Mouse (Mus musculus) forebrain, embryonic 10.5 days (tissue): Measurements from ENCODE around the gene Ncoa7. TPM values are rescaled to one million over a fixed set of nuclear protein-coding genes. Genes with fewer than 3 reads are reported as not detected.

ENCODE experiments used
- DNase-seq: peaks from one replicate; pipeline ENCODE4 v3.0.0-alpha.2; 2017; ENCODE audit warnings: low spot score; ENCODE audit errors: extremely low spot score
- H3K27ac ChIP-seq: fragments of 300-500 bp; sonication (generic); 2 replicates; pipeline ENCODE4 v1.5.1; 2016; ENCODE audit warnings: mild to moderate bottlenecking
- H3K27me3 ChIP-seq: fragments of 300-500 bp; sonication (generic); 2 replicates; pipeline ENCODE4 v1.6.1; 2016; ENCODE audit warnings: mild to moderate bottlenecking; ENCODE audit not compliant: poor library complexity, severe bottlenecking
- H3K36me3 ChIP-seq: fragments of 300-500 bp; sonication (generic); replicated peaks from 2 replicates; pipeline ENCODE4 v1.6.1; 2016; ENCODE audit warnings: mild to moderate bottlenecking, moderate library complexity
- H3K4me1 ChIP-seq: fragments of 300-500 bp; sonication (generic); 2 replicates; pipeline ENCODE4 v1.6.1; 2016
- H3K4me3 ChIP-seq: fragments of 300-500 bp; sonication (generic); 2 replicates; pipeline ENCODE4 v1.5.1; 2016; ENCODE audit warnings: mild to moderate bottlenecking, moderate library complexity
- H3K9me3 ChIP-seq: fragments of 300-500 bp; sonication (generic); 2 replicates; pipeline ENCODE4 v1.6.1; 2016; ENCODE audit warnings: mild to moderate bottlenecking, moderate library complexity
- WGBS: fragments of 180-500 bp; shearing (Covaris S2); methylation state at CpG from one replicate; pipeline ENCODE4 v1.1.7; 2016; 5-methylcytosine and 5-hydroxymethylcytosine counted together
- polyA plus RNA-seq: library from polyadenylated mRNA; unstranded; fragments of >200 nt; fragmentation: Nextera tagmentation; extraction: Ambion mirVana; gene quantifications from 2 replicates; pipeline ENCODE4 v1.2.1, GENCODE M21; 2016

Ncoa7 gene
- polyA plus RNA-seq, 1 experiment from 2014 or later: 6.9 TPM

GRCm38 (mm10) chr10:30752485-30752884 lies 50.6 kb downstream of the Ncoa7 start:
- no peak overlapping the region for H3K4me3 ChIP-seq
- DNase-seq: no peak
- no peaks in the 10 kb centered on the region for H3K27me3 ChIP-seq
- H3K9me3 ChIP-seq: no peaks in the 10 kb centered on the region
- H3K36me3 ChIP-seq: no peaks in the 10 kb centered on the region; the same call in 1 of the 2 replicates
- no peak overlapping the region for H3K27ac ChIP-seq
- H3K4me1 ChIP-seq: no peaks in the 10 kb centered on the region
- WGBS: 90% methylated on average over 3 of the region's 3 CpGs

DNA sequence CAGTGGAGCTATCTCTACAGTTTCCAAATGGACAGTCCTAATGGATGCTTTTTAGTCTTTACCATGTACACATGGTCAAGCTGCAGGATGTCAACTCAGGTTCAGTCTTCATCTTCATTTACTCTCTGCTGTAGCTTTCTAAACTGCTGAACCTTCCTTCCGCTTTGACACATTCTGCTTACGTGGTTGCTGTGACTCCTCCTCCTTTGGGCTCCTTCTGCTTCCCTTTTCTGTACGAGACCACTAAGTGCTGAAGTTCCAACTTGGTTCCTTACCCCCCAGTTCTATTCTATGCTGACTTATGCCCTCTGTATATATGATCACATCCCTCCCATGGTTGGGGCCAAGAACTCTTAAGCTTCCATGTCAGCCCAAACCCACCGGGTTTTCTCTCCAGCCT lies 51.5 kb downstream of the Ncoa7 start:
- Histone ChIP-seq H3K4me3 (no peak overlapping the region), H3K27me3 (no peaks in the 10 kb centered on the region), H3K9me3 (no peaks in the 10 kb centered on the region), H3K27ac (no peak overlapping the region), H3K4me1 (no peaks in the 10 kb centered on the region), H3K36me3 (no peaks in the 10 kb centered on the region; the same call in 1 of the 2 replicates)
- WGBS: 93% methylated on average over 4 of the region's 4 CpGs
- DNase-seq: no peak

DNA sequence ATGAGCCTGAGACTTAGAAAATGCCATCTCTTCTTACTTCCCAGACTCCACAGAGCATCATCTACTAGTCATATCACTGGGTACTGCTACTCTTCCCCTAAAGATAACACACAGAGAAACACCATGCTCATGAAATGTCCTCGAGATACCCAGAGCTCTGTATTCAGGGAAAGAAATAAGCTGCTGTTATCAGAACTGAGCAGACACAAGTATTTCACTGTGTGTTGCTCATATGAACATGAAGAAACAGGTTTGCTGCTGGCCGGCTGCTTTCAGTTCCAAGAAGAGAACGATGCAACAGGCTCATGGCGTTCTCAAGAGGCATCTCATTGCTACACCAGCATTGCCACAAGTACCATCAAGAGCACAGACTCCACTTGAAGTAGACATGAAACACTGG lies 53.3 kb downstream of the Ncoa7 start:
- no peak overlapping the region for H3K4me3 ChIP-seq
- no peaks in the 10 kb centered on the region for H3K27me3 ChIP-seq
- no peaks in the 10 kb centered on the region for H3K9me3 ChIP-seq
- no peaks in the 10 kb centered on the region for H3K4me1 ChIP-seq
- H3K27ac ChIP-seq: no peak overlapping the region
- 95% methylated on average over 4 of the region's 4 CpGs for WGBS
- DNase-seq: no peak
- no peaks in the 10 kb centered on the region; the same call in 1 of the 2 replicates for H3K36me3 ChIP-seq

DNA sequence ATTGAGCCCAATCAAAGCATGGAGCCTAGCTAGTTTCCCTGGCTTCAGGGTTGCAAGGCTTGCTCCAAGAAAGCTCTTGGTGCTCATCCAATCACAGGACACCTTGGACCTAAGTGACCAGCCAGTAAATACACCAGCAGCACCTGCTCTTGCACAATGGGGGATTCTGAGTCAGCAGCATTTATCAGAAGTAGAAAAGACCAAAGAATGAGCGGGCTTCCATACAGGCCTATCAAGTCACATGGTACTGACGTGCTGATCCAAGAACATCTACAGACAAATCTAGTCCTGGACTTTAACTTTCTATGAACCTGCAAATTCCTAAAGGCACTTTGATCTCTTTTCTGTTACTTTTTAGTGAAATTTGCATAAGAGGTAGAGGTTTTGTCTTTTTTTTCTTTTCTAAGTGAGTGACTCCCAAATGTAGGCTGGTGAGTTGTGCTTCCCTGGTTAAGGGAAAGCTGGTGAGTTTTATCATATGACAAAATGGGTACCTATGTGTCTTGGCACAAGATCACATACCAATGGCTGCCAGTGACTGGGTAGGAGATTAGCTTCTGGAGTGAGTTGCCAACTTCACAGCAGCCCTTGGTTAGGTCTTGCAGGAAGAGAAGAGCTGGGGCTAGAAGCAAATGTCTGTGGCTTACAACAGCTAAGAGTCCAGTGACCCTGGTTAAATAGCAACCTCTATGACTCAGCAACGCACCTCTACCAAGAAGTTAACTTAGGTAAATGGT lies 57.7 kb downstream of the Ncoa7 start:
- no peak overlapping the region for H3K4me3 ChIP-seq
- H3K36me3 ChIP-seq: no peaks in the 10 kb centered on the region
- H3K9me3 ChIP-seq: no peaks in the 10 kb centered on the region
- WGBS: 93% methylated on average over 3 of the region's 3 CpGs
- H3K27ac ChIP-seq: no peak overlapping the region
- H3K27me3 ChIP-seq: no peaks in the 10 kb centered on the region
- DNase-seq: no peak
- no peaks in the 10 kb centered on the region for H3K4me1 ChIP-seq

- H3K27me3 ChIP-seq: no peaks in the 10 kb centered on the region
- no peak overlapping the region for H3K27ac ChIP-seq
- no peak for DNase-seq
- no peaks in the 10 kb centered on the region for H3K9me3 ChIP-seq
- no peaks in the 10 kb centered on the region for H3K36me3 ChIP-seq
- H3K4me1 ChIP-seq: no peaks in the 10 kb centered on the region
- H3K4me3 ChIP-seq: no peak overlapping the region
Measured at GRCm38 (mm10) chr10:30743275-30743674, 59.9 kb downstream of the Ncoa7 start.

- Histone ChIP-seq H3K4me1 (peaks cover 3% of the 10 kb centered on the region; the same call in 1 of the 2 replicates), H3K36me3 (no peaks in the 10 kb centered on the region), H3K4me3 (no peak overlapping the region), H3K27me3 (no peaks in the 10 kb centered on the region), H3K9me3 (no peaks in the 10 kb centered on the region), H3K27ac (no peak overlapping the region)
- DNase-seq: no peak
- WGBS: 93% methylated on average over 3 of the region's 3 CpGs
Measured at GRCm38 (mm10) chr10:30738403-30738802, 64.7 kb downstream of the Ncoa7 start.

DNA sequence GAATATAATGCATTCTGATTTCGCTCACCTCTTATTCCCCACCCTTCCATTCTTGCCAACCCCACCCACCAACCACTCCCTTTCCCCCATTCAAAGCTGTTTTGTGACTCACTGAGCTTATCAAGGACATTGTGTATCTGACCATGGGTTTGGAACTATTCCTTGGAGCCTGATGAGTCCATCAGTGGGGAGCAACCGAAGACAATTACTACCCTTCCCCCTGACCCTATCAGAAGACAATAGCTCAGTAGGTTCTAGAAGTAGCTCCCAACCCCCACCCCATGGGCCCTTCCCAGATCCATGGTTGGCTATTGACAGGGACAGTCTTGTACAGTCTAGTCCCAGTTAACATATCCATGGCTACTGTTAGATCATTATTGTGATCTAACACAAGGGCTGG lies 65.8 kb downstream of the Ncoa7 start:
- DNase-seq: no peak
- Histone ChIP-seq H3K36me3 (no peaks in the 10 kb centered on the region), H3K27ac (no peak overlapping the region), H3K4me1 (peaks cover 6% of the 10 kb centered on the region; the same call in 1 of the 2 replicates), H3K9me3 (no peaks in the 10 kb centered on the region), H3K27me3 (no peaks in the 10 kb centered on the region), H3K4me3 (no peak overlapping the region)
- WGBS: 92% methylated on average over 2 of the region's 2 CpGs

- Histone ChIP-seq H3K4me3 (no peak overlapping the region), H3K9me3 (no peaks in the 10 kb centered on the region), H3K36me3 (no peaks in the 10 kb centered on the region), H3K27me3 (no peaks in the 10 kb centered on the region), H3K4me1 (peaks cover 10% of the 10 kb centered on the region), H3K27ac (no peak overlapping the region)
- WGBS: 72% methylated on average over 2 of the region's 2 CpGs
- DNase-seq: no peak
Measured at GRCm38 (mm10) chr10:30733148-30733785, 69.9 kb downstream of the Ncoa7 start.

DNA sequence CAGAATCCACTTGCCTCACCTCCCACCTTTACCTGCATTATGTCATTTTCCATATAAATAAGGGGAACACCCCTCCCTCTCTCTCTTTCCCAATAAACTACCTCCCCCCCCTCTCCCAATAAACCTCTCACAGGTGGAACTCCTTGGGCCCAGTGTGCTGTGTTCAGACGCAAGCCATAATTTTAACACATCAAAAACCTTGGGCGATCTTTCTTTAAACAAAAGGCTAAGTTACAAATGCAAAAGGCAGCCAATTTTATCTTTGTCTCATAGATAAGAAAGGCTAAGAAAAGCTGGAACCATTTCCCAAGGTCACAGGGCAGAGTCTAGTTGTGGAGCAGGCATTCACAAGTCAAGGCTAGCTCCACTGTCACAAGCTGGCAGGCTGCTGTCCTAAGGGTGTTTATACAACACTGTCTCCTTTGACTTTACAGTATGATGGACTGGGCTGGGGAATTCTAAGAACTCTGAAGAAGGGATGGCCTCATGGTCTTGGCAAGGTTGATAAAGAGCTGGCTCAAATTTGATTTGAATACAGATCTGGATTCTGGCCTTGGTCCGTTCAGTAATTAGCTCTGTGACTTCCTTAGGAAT lies 71.7 kb downstream of the Ncoa7 start:
- H3K4me1 ChIP-seq: peaks cover 10% of the 10 kb centered on the region
- WGBS: 90% methylated on average over 3 of the region's 3 CpGs

GRCm38 (mm10) chr10:30730791-30731190 lies 72.3 kb downstream of the Ncoa7 start:
- Histone ChIP-seq H3K27me3 (no peaks in the 10 kb centered on the region), H3K4me1 (peaks cover 10% of the 10 kb centered on the region), H3K27ac (no peak overlapping the region), H3K4me3 (no peak overlapping the region), H3K36me3 (no peaks in the 10 kb centered on the region), H3K9me3 (no peaks in the 10 kb centered on the region)
- WGBS: 84% methylated on average over 1 of the region's 1 CpGs
- no peak for DNase-seq

More for the DNA sequence above, 71.7 kb downstream of the Ncoa7 start:
- no peak overlapping the region for H3K27ac ChIP-seq
- no peak for DNase-seq
- H3K36me3 ChIP-seq: no peaks in the 10 kb centered on the region
- H3K27me3 ChIP-seq: no peaks in the 10 kb centered on the region
- no peaks in the 10 kb centered on the region for H3K9me3 ChIP-seq
- no peak overlapping the region for H3K4me3 ChIP-seq

DNA sequence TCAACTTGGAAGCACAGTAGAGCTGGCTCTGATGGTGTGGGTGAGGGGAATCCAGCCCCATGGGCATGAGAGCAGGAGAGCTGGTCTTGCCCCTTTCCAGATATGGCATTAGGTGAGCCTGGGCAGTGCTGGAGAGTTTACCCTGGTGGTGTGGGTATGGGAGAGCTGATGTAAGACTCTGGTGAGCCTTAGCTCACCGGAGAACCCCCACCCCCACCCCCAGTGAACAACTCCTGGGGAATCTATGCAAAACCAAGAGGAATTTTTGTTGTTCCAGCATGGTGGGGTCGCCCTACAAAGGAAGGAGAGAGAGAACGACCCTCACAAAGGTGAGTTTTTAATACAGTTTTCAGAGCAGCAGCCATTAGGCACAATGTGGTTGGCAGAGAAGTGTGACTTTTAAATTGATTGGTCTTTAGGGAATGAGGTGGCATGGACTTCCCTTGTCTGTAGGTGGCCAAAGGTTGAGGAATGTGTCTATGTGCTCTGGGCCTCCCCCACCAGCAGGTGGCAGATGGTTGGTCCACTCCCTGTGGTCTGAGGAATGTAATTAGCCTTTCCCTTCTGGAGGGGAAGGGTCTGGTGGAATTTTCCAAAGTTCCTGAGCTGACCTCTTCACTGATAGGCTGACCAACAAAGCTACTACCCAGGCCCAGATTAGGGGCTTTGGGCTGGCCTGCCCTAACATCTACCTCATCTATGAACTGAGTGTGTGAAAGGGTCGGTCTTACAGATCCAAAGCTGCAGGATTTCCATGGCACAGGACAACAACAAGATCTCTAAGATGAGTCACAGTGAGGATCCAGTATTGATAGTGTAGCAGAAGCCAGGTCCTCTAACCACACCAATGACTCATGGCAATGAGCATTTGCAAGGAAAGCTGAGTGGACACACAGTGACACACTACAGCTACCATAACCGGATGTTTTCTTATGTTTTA lies 73.7 kb downstream of the Ncoa7 start:
- no peak overlapping the region for H3K27ac ChIP-seq
- H3K36me3 ChIP-seq: no peaks in the 10 kb centered on the region
- DNase-seq: no peak
- peaks cover 10% of the 10 kb centered on the region for H3K4me1 ChIP-seq
- WGBS: 80% methylated on average over 5 of the region's 5 CpGs
- H3K9me3 ChIP-seq: no peaks in the 10 kb centered on the region
- H3K27me3 ChIP-seq: no peaks in the 10 kb centered on the region
- H3K4me3 ChIP-seq: no peak overlapping the region

GRCm38 (mm10) chr10:30723014-30723413 lies 80.1 kb downstream of the Ncoa7 start:
- Histone ChIP-seq H3K36me3 (no peaks in the 10 kb centered on the region), H3K4me1 (no peaks in the 10 kb centered on the region), H3K27me3 (no peaks in the 10 kb centered on the region), H3K9me3 (no peaks in the 10 kb centered on the region), H3K27ac (no peak overlapping the region), H3K4me3 (no peak overlapping the region)
- 93% methylated on average over 1 of the region's 1 CpGs for WGBS
- DNase-seq: no peak
